Mouse (Mus musculus) adrenal gland, adult 18-20 months (tissue): Measurements from ENCODE around the gene Tln2. TPM values are rescaled to one million over a fixed set of nuclear protein-coding genes. Genes with fewer than 3 reads are reported as not detected.
A peak's percentile ranks its signal among the peaks of the same experiment; 100 is the strongest.
"Not testable (repeated sequence)": the region's sequence is repeated elsewhere in the genome, so short reads cannot be mapped to it uniquely, and the experiment has no call there.

ENCODE experiments used
- DNase-seq, 2 experiments: peaks; one replicate each; pipeline ENCODE4 v3.0.0; 2021 to 2022; ENCODE audit warnings: low spot score in 2 of 2
- total RNA-seq, 2 experiments: library from RNA; stranded (reverse); gene quantifications; 1 replicate in 1 of 2; 2 replicates in 1 of 2; pipeline ENCODE4 v1.2.3; 2021

The Tln2 gene
- total RNA-seq, 2 experiments from 2014 or later: 24.6 to 27.5 TPM

DNA sequence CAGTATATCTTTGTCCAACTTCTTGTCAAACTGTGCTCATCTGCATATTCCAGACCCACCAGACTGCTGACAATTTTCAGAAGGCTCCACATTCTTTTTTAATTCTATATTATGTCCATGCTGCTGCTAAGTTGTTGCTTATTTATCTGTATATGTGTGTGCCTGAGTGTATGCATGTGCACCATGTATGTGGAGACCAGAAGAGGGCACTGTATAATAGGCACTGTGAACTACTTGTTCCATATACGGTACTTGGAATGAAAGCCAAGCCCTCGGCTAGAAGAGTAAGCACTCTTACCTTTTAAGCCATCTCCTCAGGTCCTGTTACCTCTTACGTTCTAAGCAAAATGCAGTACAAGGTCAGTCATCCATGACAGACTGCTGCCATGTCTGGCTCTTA, 274.0 kb downstream of the Tln2 start:
- no peak for DNase-seq

DNA sequence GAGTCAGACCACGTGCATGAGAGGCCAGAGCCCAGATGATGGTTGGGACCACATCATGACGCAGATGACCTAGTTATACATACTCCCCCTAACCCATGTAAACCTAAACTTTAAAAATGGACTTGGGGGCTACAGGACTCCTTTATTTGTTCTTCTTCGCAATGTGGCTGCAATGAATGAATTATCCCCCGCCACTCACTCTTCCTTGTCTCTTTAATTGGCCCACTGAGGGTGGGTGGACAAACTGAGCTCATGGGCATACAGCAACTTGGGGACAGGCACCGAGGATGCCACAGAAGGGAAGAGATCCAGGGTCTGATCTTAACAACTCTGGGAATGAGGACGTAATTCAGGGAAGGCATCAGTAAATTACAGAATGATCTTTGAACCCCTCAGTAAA, 277.7 kb downstream of the Tln2 start:
- no peak for DNase-seq

GRCm38 (mm10) chr9:67280311-67280710, 279.2 kb downstream of the Tln2 start:
- DNase-seq: not testable (repeated sequence)

- DNase-seq: no peak
Measured at GRCm38 (mm10) chr9:67276446-67276845, 283.1 kb downstream of the Tln2 start.

DNA sequence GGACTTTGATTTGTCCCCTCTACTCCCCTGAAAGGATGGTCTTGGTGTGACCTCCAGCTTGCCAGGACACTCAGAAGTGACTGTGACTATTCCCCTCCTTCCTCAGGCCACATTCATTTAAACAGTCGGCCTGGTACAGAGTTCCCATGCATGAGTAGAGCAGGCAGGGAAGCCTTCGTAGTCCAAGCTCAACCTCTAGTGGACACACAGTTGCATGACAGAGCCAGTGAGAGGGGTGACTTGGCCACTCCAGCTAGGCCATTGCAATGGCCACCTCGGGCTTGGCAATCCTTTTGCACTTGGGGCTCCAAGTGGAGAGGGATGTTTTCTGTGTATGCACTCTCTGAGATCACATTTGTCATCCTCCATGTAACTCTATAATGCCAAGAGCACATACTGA, 285.2 kb downstream of the Tln2 start:
- no peak for DNase-seq

DNA sequence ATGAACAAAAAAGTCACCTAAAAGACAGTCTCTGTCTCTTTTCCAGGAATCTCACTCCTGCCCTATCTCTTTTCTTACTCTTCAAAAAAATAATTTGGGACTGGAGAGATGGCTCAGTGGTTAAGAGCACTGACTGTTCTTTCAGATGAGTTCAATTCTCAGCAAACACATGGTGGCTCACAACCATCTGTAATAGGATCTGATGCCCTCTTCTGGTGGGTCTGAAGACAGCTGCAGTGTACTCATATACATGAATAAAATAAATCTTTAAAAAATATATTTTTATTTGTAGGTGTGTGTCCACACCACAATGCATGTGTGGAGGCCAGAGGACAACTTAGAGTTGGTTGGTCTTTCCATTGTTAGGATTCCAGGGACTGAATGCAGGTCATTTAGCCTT, 286.1 kb downstream of the Tln2 start:
- DNase-seq: no peak

- DNase-seq: no peak
Measured at GRCm38 (mm10) chr9:67270734-67271133, 288.8 kb downstream of the Tln2 start.

GRCm38 (mm10) chr9:67270061-67270595, 289.4 kb downstream of the Tln2 start:
- no peak for DNase-seq

GRCm38 (mm10) chr9:67267276-67267990, 292.1 kb downstream of the Tln2 start:
- no peak for DNase-seq

DNA sequence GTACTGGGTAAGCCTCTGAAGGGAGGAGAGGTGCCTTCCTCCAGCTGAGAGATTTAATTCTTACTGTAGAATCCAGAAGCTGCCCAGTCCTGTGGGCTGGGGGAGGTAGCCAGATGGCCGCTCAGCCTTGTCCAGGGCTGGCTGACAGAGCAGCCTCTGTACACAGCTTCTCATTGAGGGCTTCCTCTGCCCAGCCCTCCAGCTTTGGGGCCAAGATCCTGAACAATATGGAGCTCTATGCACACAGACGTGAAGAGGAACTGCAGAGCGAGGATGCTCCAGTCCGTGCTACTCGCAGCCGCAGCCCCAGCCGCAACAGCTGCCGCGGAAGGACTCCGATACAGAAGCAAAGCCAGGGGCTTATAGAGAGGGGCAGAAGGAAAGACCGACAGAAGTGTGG, 294.0 kb downstream of the Tln2 start:
- no peak for DNase-seq

- DNase-seq: no peak
Measured at GRCm38 (mm10) chr9:67264896-67265295, 294.6 kb downstream of the Tln2 start.

- no peak for DNase-seq
Measured at GRCm38 (mm10) chr9:67260835-67261599, 298.5 kb downstream of the Tln2 start.

DNA sequence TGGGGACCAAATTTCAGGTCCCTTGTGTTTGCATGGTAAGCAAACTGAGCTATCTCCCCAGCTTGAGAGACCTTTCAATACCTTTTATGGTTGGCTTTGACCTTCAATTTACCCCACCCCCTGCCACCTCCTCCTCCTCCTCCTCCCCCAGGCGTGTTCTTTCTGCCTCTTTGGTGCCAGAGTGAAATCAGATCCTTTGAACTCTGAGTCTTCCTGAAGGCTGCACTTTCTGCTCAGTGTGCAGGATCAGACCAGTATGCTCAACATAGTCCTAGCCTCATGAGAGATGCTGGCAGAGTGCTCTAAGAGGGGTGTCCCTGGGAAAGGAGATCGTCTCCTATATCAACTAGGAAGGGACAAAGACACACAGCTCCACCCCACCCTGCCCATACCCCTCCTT, 309.4 kb downstream of the Tln2 start:
- no peak for DNase-seq

- DNase-seq: no peak
Measured at GRCm38 (mm10) chr9:67247365-67247950, 312.0 kb downstream of the Tln2 start.

DNA sequence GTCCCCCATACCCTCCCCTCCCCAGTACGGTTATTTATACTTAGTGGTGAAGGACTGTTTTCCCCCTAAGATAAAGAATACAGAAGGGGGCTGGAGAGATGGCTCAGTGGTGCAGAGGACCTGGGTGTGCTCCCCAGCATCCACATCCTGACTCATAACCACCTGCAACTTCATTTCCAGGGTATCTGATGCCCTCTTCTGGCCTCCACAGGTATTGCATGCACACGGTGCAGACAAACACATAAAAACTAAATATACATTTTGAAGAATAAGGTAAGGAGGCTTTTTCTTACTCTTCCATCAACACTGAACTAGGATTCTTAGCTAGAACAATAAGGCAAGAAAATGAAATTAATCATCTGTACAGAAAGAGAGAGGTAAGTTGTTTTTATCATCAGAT, 314.2 kb downstream of the Tln2 start:
- no peak for DNase-seq

DNA sequence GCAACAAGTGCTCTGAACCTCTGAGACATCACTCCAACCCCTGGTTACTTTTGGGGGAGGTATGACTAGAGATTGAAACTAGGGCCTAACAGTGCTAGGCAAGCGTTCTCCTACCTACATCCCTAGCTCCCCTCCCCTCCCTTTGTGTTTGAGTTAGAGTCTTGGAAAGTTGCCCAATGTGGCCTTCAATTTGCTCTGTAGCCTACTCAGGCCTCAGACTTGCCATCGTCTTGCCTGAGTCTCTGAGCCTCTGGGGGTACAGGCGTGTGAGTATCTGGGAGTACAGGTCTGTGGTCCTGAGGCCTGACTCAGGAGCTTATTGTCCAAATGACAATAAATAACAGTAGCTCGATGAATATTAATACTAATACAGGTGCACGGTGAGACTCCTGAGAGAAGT, 317.8 kb downstream of the Tln2 start:
- DNase-seq: no peak

GRCm38 (mm10) chr9:67240456-67240855, 319.0 kb downstream of the Tln2 start:
- DNase-seq: peak; percentile 20 to 38

DNA sequence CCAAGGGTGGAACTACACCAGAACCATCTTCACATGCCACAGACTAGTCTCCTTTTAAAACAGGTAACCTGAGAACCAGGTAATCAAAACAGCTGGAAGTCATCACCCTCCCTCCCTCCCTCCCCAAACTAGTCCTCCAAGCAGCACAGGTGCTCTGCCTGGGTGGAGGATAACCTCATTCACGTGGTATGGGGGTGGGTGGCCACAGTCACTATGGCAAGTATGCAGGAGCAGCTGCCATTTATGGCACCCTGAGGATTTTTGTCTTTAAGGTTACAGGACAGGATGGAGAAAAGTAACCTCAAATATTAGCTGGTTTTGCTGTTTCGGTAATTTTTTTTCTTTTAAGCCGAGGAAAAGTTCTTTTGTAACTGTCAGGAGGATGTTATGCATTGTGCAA, 322.5 kb downstream of the Tln2 start:
- DNase-seq: no peak

- DNase-seq: no peak
Measured at GRCm38 (mm10) chr9:67235441-67236217, 323.9 kb downstream of the Tln2 start.

DNA sequence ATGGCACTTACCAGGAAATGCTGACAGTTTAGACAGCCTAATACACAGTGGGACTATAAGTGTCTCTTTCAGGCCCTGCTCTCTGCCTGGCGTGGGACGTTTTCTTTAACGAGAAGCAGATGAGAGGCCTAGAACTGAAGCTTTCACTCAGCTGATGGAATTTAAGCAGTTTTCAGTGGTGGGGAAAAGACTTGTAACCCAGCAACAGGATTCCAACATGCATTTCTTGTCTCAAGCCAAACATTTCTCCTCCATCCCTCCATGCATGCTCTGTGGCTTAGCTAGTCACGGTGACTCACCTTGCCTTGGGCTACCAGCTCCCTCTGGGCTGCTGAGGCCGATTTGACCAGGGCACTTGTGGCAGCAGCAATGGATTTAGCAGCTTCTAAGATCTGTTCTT, 330.5 kb downstream of the Tln2 start:
- no peak for DNase-seq

DNA sequence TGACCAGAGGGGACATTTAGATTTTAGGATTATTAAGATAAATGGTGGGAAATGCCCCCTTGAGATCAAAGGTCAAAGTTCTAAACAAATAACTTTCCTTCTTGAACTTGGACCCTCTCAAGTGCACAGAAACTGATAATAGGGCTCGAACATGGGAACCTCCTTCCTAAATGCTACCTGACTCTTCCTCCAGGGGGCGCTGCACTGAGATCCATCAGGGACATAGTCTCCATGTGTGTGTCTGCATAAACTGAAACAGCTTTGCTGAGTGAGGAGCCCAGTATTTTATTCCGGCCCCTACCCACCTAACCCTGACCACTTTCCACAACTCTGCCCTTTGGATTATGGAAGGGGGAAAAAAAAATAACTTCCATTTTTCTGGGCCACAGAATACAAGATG, 339.1 kb downstream of the Tln2 start:
- peak; percentile 23 to 34 for DNase-seq
